Mouse (Mus musculus): ENCODE measurements around the gene Rcc1l.
A peak's percentile ranks its signal among the peaks of the same experiment; 100 is the strongest.

Rcc1l gene

DNA sequence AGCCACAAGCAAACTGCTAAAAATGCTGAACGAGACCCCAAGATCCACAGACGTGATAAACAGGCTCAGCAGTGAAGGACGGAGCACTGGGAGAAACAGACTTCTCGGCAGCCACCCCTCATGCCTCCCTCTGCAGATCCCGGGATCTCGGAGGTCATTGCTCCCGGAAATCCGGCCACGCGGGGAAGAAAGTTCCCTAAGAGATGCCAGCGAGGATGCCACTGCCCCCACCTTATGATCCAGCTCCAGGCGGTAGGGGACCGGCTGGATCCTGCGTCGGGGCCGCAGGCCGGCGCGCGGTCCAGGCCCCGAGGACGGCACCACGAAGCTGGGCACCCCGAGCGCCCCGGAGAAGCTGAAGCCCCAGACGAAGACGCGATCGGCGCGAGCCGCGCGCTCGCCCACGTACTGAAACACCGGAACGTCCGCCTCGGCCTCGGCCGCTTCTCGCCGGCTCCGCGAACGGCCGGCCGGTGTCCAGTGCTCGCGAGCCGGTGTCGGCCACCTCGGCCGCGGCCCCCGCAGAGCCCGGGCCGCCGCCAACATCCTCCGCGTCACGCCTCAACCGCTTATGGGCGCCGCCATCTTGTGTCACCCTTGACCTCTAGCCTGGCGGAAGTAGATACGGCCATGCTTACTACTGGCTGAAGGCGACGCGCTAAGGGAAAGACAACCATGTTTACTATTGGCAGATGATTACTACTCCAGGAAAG, at the start of gene Rcc1l:
Gene Rcc1l (minus strand): TSS at position 606 of the 713 bp plus-strand sequence.
- DNase-seq (ENCODE audit: low spot score in 2 of 2): peak; percentile 69 to 88

DNA sequence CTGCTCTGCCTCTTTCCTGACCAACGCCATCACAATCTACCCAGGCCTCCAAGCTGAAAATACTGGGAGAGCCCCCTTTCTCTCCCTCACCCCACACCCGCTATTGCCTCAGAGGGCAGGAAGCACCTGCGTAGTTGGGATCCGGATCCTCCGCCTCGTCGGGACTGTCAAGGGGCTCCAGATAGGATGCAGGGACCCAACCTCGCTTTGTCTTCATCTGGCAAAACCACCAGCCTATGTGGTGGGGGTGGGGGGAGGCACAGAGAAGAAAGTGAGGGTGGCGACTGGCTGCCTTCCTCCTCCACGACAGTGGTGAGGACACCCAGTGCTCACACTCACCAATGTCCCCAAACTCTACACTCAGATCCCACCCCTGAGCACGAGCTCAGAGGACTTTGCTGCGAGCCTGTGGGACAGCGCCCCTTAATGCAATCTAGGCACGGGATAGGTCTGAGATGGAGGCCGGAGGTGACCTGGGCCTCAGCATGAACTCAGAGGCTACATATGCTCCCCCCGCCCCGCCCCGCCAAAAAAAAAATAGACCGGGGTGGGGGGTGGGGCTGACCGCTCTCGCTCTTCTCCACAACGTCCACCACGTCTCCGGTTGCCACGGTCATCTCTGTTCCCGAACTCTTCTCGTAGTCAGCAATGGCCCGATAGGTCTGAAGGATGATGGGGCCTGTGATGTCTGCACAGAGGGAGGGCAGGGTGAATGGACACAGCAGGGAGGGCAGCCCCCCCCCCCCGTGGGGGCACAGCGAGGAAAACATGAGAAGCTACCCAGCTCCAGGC, 48.7 kb upstream of the Rcc1l start:
- no peak for DNase-seq (ENCODE audit: low spot score in 2 of 2)

DNA sequence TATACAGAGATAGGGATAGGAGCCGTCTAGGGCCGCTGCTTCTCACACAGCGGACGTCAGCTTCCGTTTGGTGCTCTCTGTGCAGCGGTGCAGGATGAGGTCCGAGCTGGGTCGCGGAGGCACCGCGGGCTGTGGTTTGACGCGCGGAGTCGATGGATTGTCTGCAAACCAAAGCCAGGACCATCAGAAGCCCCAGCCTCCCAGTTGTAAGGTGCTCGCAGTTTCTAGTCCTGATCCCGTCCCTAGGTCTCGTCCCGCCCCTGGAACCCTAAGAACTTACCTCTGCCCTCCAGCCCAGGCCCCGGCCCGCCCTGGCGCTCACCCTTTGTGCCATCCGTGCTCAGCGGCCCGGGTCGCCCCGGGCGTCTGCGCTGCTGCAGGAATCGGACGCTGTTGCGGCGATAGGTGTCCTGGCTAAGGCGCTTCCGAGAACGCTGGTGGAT, 45.2 kb upstream of the Rcc1l start:
- no peak for DNase-seq (ENCODE audit: low spot score in 2 of 2)

DNA sequence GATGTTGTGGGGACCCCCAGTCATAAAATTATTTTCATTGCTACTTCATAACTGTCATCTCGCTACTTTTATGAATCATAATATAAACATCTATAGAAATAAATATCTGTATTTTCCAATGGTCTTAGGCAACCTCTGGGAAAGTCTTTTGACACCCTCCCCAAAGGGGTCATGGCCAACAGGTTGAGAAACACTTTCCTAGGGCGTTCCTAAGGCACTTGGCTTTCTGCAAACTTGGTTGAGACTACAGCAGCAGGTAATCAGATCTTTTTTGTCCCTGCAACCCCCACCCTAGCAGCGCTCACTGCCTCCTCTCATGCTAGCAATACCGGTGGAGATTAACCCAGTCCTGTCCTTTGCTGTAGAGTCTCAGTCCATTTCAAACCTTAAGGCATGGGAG, 44.7 kb upstream of the Rcc1l start:
- no peak for DNase-seq (ENCODE audit: low spot score in 2 of 2)

DNA sequence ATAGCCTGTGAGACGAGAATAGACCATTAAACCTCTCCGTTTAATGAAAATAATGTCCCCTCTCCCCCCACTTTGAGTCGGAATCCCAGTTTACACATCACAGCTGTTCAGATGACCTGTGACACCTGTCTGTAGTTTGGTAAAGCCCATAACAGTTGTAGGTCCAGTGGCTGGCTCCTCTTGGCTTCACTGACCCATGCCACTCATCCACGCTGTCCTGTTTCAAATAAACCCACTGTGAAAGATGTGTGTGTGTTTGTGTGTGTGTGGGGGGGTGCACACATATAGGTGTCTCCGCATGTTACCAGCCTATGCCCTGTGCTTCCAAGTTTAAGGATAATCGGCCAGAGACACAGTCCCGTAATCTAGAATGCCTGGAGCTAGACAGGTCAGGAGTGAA, 41.3 kb upstream of the Rcc1l start:
- DNase-seq (ENCODE audit: low spot score in 2 of 2): no peak

DNA sequence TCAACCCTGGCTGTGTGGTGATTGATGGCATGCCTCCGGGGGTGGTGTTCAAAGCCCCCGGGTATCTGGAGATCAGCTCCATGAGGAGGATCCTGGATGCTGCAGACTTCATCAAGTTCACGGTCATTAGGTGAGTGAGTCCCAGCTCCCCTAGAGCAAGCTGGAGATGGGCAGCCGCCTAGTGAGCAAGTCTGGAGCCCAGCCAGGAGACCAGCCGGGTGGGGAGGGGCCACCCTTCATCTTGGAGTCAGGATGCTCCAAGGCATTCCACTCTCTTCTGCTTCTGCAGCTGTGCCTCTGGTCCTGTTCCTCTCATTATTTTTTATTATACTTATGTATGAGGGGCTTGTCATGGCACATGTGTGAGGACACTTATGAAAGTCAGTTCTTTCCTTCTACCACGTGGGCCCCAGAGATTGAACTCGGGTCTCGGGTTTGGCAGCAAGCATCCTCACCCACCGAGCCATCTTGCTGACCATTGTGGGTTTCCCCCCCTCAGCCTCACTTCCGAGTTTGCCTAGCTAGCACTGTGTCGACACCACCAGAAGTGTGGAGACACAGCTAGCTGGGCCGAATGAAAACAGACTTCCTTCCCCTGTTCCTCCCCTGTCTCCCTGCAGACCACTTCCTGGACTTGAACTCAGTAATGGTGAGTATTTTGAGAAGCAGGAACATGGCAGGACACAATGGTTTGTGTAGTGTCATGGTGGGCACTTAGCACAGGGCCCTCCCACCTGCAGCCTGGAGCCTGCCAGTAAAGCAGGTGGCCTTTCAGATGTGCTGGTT, 37.6 kb upstream of the Rcc1l start:
- no peak for DNase-seq (ENCODE audit: low spot score in 2 of 2)

DNA sequence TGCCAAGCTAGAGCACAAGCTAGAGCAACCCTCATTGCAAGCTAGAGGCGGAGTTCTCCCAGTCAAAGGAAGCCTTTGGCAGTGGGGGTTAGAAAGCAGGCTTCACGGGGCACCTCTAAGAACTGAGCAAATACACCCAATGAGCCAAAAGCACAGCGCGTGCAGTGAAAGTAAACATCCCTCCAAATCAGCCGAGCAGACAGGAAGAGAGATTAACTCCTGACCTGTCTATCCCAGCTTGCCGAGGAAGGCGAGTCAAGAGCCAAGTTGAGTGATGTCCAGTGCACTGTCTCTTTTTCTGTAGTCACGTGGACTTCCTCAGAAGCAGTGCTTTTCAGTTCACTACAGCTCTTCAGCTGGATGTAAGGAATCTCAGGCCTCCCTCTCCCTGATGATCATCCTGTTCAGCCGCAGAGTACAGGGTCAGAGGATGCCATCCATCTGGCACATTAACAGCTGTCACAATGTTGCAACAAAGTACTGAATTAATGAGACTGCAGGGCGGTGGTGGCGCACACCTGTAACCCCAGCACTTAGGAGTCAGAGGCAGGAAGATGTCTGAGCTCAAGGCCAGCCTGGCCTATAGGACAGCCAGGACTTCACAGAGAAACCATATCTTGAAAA, 33.5 kb upstream of the Rcc1l start:
- DNase-seq (ENCODE audit: low spot score in 2 of 2): no peak

DNA sequence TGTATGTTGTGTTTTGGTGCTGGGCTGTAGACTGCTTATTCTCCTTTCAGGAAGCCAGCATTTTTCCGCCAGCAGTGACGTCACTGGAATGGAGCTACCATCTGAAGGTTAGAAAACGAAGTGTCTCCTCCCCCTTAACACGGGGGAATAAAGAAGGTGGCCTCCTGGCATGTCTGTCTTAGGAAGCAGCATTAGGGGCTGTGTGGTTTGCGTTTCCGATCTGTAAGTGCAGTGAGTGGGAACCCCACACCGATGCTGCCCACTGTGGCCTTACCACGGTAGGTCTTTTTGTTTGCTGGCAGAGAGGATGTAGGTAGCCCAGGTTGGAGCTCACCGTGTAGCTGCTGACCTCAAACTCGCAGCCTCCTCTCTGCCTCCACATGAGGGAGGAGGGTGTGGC, 30.1 kb upstream of the Rcc1l start:
- DNase-seq (ENCODE audit: low spot score in 2 of 2): no peak

DNA sequence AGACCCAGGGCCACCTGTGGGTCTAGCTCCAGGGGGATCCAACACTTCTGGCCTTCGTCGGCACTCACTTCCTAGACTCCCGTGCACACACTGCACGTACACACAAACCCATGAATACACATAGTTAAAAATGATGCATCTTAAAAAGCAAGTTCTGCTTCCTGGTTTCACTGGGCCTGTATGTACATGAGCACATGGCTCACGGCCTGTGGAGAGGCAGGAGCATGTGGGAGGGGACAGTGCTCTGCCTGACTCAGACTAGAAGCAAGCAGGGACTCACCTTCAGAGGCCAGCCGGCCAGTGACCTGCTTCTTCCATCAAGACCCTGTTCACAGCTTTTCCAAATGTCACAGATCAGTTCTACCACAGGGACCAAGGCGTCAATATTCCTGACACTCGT, 17.1 kb upstream of the Rcc1l start:
- DNase-seq (ENCODE audit: low spot score in 2 of 2): no peak

DNA sequence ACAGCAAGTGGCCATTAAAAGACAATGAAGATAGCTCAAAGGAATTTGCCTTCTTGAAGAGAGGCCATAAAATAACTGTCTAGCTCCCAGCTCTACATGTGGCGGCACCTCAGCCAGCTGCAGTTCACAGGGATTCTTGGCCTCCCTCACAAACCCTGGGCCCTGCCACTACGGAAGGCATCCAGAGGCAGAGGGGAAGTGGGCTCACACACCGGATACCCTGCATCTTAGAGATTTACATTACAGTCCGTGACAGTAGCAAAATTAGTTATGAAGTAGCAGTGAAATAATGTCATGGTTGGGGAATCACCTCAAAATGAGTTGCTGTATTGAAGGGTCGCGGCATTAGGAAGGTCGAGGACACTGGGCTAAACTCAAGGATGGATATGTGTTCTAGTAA, 12.0 kb upstream of the Rcc1l start:
- DNase-seq (ENCODE audit: low spot score in 2 of 2): no peak

DNA sequence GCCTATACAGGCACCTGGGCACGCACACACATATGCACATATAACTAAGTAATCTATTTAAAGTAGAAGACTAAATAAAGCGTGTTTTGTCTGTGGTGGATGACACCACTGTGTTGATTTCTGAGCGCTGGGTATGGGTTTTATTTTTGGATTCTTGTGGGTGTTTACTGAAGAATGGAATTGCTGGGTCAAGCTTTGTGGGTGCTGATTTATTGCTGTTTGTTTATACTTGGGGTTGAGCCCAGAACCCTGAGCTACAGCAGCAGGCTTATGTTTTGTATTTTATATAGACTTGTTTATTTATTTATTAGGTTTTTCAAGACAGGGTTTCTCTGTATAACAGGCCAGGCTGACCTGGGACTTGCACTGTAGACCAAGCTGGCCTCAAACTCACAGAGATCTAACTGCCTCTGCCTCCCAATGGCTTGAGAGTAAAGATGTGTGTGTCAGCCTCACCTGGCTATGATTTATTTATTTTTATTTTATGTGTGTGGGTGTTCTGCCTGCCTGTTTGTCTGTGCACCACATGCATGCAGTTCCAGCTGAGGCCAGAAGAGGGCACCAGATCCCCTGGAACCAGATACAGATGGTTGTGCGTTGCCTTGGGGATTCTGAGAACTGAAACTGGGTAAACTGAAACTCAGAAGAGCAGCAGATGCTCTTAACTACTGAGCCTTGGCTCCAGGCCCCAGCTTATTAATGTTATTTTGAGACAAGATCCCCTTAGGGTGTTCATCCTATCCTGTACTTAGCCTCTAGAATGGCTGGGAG, 10.6 kb upstream of the Rcc1l start:
- peak; percentile 61 to 82 for DNase-seq (ENCODE audit: low spot score in 2 of 2)

DNA sequence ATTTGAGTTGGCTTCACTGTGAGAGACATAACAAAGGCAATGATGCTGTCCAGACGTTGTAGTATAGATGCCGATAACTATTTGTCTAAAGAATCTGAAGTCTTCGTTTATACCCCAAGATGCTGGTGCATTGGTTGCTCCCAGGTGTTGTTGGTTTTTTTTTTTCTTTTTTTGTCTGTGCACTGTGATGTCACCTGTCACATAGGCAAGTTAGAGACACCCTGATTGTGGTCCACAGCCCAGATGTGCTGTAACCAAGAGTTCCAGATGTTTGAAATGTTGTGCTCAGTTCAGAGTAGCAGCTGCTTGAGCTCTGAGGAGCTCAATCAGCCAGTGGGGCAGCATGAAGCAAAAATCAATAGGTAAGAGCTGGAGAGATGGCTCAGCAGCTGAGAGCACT, 9.5 kb upstream of the Rcc1l start:
- DNase-seq (ENCODE audit: low spot score in 2 of 2): no peak

DNA sequence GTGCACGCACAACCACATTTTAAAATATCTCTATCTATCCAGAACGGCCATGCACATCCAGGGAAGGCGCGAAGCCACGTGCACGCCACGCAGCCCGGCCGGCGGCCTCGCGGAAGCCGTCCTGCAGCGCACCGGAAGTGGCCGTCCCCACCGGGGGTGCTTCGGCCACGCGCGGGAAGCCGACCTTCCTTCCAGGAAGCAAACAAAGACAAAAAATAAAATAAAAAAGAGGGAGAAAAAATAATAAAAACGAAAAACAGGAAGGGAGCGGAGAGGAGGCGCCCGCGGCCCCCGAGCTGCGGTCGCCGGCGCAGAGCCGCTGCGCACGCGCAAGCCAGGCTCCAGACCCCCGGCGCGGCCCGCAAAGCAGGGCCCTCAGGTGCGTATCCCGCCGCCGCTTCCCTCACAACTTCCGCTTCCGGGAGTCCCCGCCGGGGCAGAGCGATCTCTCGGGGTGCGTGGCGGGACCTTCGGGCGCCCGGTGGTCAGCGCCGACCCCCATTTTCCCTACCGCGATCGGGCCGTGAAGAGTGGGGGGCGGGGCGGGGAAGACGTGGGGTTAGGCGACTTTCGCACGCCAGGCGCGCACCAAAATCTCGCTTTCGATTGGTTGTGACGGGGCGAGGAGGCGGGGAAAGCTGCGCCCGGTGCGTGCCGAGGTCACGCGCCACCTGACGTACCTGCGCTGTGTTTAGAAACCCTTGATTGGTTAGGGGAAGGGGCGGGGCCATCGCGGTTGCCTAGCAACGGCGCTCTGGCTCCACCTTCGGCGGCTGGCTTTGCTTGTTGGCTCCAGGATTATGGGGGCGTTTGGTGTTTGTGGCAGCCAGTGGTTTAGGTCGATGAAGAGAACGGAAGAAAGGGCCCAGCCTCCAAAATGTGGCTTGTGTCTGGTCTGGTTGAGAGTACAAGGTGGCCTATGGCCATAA, 7.6 kb upstream of the Rcc1l start, which contains the start of gene Gtf2ird2:
Gene Gtf2ird2 (plus strand): TSS at position 140 of the 929 bp plus-strand sequence.
- DNase-seq (ENCODE audit: low spot score in 2 of 2): peak; percentile 96 to 99

DNA sequence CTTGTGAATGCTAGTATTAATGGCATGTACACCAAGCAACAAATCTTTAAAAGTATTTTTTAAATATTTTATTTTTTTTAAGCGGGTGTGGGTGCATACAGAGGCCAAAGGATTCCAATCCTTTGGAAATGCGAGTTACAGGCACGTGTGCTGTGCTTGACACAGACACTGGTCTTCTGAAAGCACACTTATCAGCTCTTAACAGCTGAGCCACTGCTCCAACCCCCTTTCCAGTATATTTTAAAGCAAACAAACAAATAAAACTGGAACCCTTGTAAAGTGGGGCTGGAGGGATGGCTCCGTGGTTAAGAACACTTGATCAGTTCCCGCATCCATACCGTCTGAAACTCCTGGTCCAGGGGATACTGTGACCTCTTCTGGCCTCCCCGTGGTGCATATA, 6.6 kb upstream of the Rcc1l start:
- no peak for DNase-seq (ENCODE audit: low spot score in 2 of 2)

DNA sequence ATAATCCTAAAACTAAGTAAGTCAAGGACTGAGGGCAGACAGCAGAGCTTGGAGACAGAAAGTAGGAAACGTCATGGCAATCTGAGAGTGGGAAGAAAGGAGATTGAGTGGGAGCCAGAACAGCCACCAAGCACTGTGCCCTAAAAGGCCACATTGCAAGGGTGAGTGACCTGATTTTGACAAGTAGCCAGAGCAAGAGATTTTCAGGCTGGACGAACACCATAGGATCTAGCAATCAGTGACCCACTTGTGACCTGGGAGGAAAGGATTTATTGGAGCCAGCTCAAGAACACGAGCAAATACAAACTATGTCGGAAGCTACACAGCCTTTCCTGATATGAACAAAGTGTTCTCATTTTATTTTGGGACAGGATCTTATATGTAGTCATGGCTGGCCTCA, 6.2 kb upstream of the Rcc1l start:
- no peak for DNase-seq (ENCODE audit: low spot score in 2 of 2)

DNA sequence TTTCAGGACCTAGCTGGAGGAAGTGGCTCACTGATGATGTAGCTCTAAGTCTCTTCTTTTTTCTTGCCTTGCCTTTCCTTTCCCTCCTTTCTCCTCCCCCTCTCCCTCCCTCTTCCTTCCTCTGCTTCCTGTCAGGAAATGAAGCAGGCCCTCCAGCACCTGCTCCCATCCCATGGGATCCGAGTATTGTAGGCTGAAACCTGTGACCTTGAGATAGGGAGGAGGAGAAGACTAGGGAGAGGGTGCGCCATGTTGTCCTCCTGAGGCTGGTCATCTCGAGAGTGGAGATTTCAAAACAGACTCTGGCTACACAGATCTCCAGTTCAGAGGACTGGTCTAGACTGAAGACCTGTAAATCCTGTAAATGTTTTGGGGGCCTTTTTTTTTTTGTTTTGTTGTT, 5.6 kb upstream of the Rcc1l start:
- no peak for DNase-seq (ENCODE audit: low spot score in 2 of 2)

DNA sequence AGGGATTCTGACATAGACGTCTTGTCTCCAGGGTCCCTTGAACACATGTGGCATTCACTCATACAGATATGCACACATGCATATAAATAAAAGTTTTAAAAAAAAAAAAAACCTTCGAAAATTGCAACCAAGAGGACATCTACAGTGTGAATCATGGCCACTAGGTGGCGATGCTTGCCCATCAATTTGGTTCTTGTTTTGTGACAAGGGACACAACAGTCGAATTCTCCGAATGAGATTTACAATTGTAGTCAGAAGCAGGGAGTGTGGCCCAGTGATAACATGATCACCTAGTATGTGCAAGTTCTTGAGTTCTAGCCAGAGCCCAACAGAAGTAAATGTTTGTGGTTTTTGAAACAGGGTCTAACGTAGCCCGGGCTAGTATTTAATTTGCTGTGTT, 3.3 kb upstream of the Rcc1l start:
- peak; percentile 70 to 86 for DNase-seq (ENCODE audit: low spot score in 2 of 2)

DNA sequence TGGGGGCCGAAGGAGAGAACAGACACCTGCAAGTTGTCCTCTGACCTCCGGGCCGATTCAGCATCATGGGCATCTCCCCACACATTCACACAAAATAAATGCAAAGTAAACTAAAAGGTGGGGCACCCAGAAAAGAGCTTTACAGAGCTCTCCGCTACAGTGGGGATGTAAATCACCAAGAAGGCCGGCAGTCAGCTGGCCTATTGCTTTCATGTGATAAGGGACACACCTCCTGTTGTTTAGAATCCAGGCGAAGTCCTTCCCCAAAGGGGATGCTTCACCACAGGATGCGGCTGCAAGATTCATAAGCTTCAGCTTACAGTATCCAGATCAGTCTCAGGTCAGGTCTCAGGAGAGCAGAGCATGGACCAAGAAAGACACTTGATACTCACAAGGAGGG, 2.0 kb upstream of the Rcc1l start:
- DNase-seq (ENCODE audit: low spot score in 2 of 2): no peak

DNA sequence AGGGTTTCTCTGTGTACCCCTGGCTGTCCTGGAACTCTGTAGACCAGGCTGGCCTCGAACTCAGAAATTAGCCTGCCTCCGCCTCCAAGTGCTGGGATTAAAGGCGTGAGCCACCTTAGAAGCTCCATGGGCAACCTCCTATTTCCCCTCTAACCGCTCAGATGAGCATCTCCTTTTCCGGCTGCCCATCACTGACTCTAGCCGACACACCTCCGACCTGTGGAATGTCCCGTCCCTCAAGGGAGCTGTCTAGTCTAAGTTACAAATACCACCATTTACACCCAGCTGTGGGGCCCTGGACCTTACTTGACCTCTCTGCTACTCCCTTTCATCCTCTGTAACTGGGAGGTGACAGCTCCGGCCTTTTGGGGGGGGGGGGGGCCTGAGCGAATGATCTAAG, 878 bp downstream of the Rcc1l start:
- DNase-seq (ENCODE audit: low spot score in 2 of 2): peak in 1 of 2 experiments; percentile 23

DNA sequence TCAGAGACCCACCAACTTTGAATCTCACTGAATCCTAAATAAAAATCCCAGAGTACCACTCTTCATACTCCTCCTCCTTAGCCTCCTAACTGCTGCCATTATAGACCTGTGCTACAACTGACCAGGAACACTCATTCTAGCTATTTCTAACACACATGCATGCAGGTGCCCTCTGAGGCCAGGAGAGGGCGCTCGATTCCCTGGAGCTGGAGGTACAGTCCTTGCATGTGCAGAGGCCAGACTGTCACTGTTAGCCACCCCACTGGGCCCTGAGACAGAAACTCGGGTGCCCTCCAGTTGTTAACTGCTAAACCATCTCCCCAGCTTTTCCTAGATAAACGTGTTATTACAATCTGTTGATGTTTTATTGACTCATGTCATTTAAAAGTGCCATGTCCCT, 3.4 kb downstream of the Rcc1l start:
- peak; percentile 29 to 73 for DNase-seq (ENCODE audit: low spot score in 2 of 2)
